Mouse (Mus musculus): ENCODE results near the gene Snx3.

The Snx3 gene

GRCm38 (mm10) chr10:42579475-42580130 lies 77.8 kb downstream of the Snx3 start:
- DNase-seq = no peak

DNA sequence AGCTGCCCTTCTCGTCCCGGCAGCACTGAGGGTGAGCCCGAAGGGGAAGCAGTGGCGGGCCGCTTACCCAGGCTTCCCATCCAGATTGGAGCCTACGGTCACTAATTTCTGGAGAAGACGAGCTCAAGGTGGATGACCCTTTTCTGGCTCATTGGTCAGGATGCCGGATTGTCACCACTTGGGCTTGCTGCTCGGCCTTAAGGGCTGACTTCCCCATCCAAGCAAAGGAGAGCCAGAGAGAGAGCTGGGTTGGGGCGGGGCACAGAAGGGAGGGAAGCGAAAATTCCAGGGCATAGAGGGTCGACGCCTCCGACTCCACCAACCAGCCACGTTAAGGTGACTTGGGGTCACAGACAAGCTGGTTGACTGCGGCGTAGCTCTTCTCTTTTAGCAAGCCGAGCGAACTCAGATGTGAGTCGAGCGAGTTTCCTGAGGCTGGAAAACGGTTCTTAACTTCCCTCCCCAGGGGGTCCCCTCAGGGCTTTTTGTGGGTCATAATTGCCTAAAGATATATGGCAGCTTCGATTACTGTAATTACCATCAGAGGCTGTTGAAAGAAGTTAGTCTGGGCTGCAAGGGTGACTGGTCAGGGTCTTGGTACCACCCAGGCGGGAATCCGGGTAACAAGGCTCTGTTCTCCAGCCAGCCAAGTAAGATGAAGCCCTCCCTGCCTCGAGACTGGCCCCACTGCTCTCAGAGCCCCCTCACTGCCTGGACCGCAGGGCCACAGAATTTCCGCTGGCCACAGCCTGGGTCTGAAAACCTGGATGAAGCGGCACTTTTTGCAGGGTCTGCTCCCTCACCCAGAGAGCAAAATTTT lies 78.5 kb downstream of the Snx3 start:
- no peak for DNase-seq

GRCm38 (mm10) chr10:42580951-42581277 lies 79.1 kb downstream of the Snx3 start:
- DNase-seq = no peak

GRCm38 (mm10) chr10:42581694-42582565 lies 80.1 kb downstream of the Snx3 start:
- DNase-seq = no peak

- DNase-seq = no peak
Observed at GRCm38 (mm10) chr10:42582566-42583110, 80.8 kb downstream of the Snx3 start.

GRCm38 (mm10) chr10:42583157-42583872 lies 81.5 kb downstream of the Snx3 start, which contains the start of the genes Nr2e1 and Ostm1:
TSS of gene Nr2e1 (minus strand) at chr10:42583632.
TSS of gene Ostm1 (plus strand) at chr10:42583822.
- DNase-seq = peak; percentile 15

DNA sequence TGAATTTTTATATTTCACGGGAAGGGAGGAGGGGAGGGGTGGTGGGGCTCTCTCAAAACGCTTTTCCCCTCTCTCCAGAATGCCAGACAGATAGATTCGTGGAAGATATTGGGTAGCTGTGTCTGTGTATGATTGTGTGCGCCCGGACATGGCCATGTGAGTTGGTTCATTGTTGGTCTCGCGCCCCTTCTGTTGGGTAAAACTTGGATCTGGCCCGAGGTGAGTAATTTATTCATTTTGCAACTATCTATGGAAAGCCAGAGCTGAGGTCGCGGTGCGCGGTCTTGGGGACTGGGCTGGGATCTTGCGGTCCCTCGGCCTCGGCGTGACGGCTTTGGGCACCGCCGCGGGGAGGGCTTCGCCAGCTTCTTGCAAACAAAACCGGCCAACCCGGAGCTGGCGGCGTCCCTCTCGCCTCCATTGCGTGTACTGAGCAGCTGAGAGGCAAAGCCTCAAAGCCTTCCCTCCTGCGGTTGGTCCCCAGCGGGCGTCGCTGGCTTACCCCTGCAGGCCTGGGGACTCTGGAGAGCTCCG lies 82.1 kb downstream of the Snx3 start:
- no peak for DNase-seq

DNA sequence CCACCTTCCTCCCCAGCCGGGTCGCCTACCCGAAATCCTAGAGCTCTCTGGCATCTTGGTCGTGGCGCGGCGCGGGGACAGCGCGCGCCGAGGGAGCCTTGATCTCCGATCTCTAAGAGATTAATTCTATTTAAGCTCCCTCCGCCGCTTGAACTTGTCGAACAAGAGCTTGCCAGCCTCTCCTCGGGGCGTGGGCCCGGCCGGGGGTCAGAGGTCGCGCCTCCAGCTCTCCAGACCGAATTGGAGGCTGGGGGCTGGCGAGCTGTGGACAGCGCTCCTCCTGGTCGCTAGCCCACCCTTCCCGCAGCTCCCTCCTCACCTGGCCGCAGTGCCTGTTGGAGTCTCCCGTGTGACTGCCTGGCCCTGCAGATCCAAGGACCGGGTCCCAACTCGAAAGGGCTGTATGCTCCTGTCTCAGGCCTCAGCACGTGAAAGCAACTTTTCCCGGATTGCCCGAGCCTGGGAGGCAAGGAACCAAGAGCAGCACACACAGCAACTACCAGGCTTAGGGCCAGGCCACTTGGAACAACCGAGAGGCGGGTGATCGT lies 82.7 kb downstream of the Snx3 start:
- DNase-seq = no peak

Measured in cerebellum, adult 11 months (tissue).